Mouse (Mus musculus) natural killer cell, adult 2 months (primary cell): ENCODE data around the gene Gm9508.
"Not testable (repeated sequence)": the region's sequence is repeated elsewhere in the genome, so short reads cannot be mapped to it uniquely, and the experiment has no call there.

Experiments
- DNase-seq, 2 experiments: peaks; one replicate each; pipeline ENCODE4 v3.0.0; 2022; ENCODE audit warnings: low spot score in 2 of 2

Gene Gm9508

GRCm38 (mm10) chr10:77697133-77697532 is at the start of gene Gm9508:
Gm9508 (minus strand) TSS chr10:77697233.
- no peak for DNase-seq

- not testable (repeated sequence) for DNase-seq
Measured at GRCm38 (mm10) chr10:77741924-77742688, 45.1 kb upstream of the Gm9508 start, which contains the start of gene Gm18596. Gm18596 (minus strand) TSS chr10:77742638.

GRCm38 (mm10) chr10:77738929-77739328 is 41.9 kb upstream of the Gm9508 start:
- DNase-seq, result no peak

GRCm38 (mm10) chr10:77735928-77736327 is 38.9 kb upstream of the Gm9508 start:
- DNase-seq, result no peak

GRCm38 (mm10) chr10:77729241-77729640 is 32.2 kb upstream of the Gm9508 start:
- DNase-seq, result peak in 1 of 2 experiments; percentile 6

- DNase-seq, result no peak
Measured at GRCm38 (mm10) chr10:77728280-77728679, 31.2 kb upstream of the Gm9508 start.

GRCm38 (mm10) chr10:77726186-77726585 is 29.2 kb upstream of the Gm9508 start, which contains the start of gene Gm10100:
Gm10100 (plus strand) TSS chr10:77726486.
- no peak for DNase-seq

- no peak for DNase-seq
Measured at GRCm38 (mm10) chr10:77724855-77725254, 27.8 kb upstream of the Gm9508 start.

- not testable (repeated sequence) for DNase-seq
Measured at GRCm38 (mm10) chr10:77720299-77720698, 23.3 kb upstream of the Gm9508 start, which contains the start of gene Krtap12-1. Krtap12-1 (plus strand) TSS chr10:77720599.

GRCm38 (mm10) chr10:77715507-77715906 is 18.5 kb upstream of the Gm9508 start, which contains the start of gene Gm10142:
Gm10142 (plus strand) TSS chr10:77715807.
- DNase-seq, result no peak

GRCm38 (mm10) chr10:77713734-77714133 is 16.7 kb upstream of the Gm9508 start:
- DNase-seq, result no peak

GRCm38 (mm10) chr10:77711157-77711556 is 14.1 kb upstream of the Gm9508 start, which contains the start of gene Gm10024:
Gm10024 (plus strand) TSS chr10:77711457.
- DNase-seq, result not testable (repeated sequence)

- DNase-seq, result no peak
Measured at GRCm38 (mm10) chr10:77709831-77710230, 12.8 kb upstream of the Gm9508 start.

- DNase-seq, result no peak
Measured at GRCm38 (mm10) chr10:77706326-77706725, 9.3 kb upstream of the Gm9508 start, which contains the start of gene Gm10272. Gm10272 (plus strand) TSS chr10:77706626.

- not testable (repeated sequence) for DNase-seq
Measured at GRCm38 (mm10) chr10:77690356-77690807, 6.7 kb downstream of the Gm9508 start, which contains the start of gene Gm19402. Gm19402 (minus strand) TSS chr10:77690757.

GRCm38 (mm10) chr10:77687021-77687420 is 10.0 kb downstream of the Gm9508 start:
- DNase-seq, result no peak

- DNase-seq, result no peak
Measured at GRCm38 (mm10) chr10:77685895-77686664, 11.0 kb downstream of the Gm9508 start, which contains the start of gene Tspear. Tspear (plus strand) TSS chr10:77686569.

- no peak for DNase-seq
Measured at GRCm38 (mm10) chr10:77684181-77684580, 12.9 kb downstream of the Gm9508 start.

GRCm38 (mm10) chr10:77682994-77683393 is 14.0 kb downstream of the Gm9508 start:
- DNase-seq, result no peak

GRCm38 (mm10) chr10:77677562-77677961 is 19.5 kb downstream of the Gm9508 start:
- peak in 1 of 2 experiments; percentile 26 for DNase-seq

GRCm38 (mm10) chr10:77673765-77674164 is 23.3 kb downstream of the Gm9508 start:
- DNase-seq, result peak in 1 of 2 experiments; percentile 66

- DNase-seq, result no peak
Measured at GRCm38 (mm10) chr10:77671519-77671918, 25.5 kb downstream of the Gm9508 start.
